Mouse (Mus musculus): ENCODE measurements around the gene Crb2.

DNA sequence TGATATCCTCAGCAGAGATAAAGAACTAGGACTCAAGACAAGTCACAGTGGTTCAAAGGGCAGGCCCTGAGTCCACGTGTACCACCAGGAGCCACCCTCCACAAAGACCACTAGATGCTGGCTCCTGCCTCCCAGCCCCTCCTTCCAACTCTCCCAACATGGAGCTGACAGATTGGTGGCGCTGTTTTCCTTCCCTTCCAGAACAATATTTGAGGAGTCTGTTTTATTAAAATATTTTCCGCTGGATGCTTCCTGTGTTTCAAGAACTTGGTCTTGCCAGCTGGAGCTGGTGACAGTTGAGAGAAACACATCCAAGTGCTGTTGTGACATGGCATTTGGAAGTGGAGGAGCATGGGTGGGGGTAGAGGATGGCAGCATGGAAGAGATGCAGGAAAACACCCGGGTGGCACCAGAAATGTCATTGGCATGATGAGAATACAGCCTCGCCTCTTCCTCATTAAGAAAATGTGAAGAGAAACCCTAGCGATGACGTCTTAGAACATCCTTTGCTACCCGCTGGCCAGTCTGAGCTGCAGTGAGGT is 38.8 kb downstream of the Crb2 start:
- no peak for TF ChIP-seq CTCF (IDR thresholded peaks at IDR 0.05; ENCODE audit: insufficient read depth, low read length)
- TF ChIP-seq POLR2A (IDR thresholded peaks at IDR 0.05; ENCODE audit: borderline replicate concordance, extremely low read depth, low read depth, low read length) = no peak

Measured in lung, adult 2 months (tissue).